Mouse (Mus musculus): ENCODE data around the gene Sh2b1.

- no peak for TF ChIP-seq POLR2A (IDR thresholded peaks at IDR 0.05; ENCODE audit: control insufficient read depth, extremely low read depth, insufficient read depth, low read length, poor library complexity)
- TF ChIP-seq CTCF (IDR thresholded peaks at IDR 0.05; ENCODE audit: borderline replicate concordance, control insufficient read depth, extremely low read depth, insufficient read depth, low read length, poor library complexity): no peak
Observed at GRCm38 (mm10) chr7:126465246-126466030, 9.8 kb downstream of the Sh2b1 start.

Measured in thymus, adult 2 months (tissue).